Mouse (Mus musculus) regulatory T cell (primary cell): ENCODE results near the gene Gsta4.
"Not testable (repeated sequence)": the region's sequence is repeated elsewhere in the genome, so short reads cannot be mapped to it uniquely, and the experiment has no call there.

Source experiments
- in situ Hi-C: fragments of 300-600 bp; cut with MboI, MseI; formaldehyde crosslinking; loops from one replicate; pipeline ENCODE4 v1.15.1; 2025; ENCODE audit warnings: high pct_unique_total_duplicates

Gsta4 gene

GRCm38 (mm10) chr9:78229658-78230057, 47.1 kb downstream of the Gsta4 start:
- in situ Hi-C loops = loop anchor here (5.0 kb wide), 1 partner anchor 33 kb away; no protein-coding TSS in a partner anchor

DNA sequence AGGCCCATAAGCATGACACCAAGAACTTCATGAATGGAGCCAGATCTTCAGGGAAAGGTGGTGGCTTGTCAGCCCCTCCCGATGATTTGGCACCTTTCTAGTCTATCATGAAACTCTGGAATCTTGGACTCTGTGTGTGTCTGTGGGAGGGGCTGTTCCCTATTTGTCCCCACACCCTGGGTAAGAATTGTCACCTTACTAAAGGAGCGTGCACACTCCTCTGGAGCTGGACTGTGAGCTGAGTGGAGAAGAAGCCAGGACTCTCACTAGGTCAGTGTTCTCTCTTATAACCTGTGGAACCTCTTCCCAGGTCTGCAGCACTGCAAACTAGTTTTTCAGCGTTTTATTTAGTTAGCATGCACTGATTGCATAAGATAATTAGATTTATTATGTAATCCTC, 47.9 kb downstream of the Gsta4 start, which contains the start of gene Gsta1:
Gene Gsta1 (plus strand): TSS at position 196 of the 400 bp plus-strand sequence.
- in situ Hi-C loops = not testable (repeated sequence)

DNA sequence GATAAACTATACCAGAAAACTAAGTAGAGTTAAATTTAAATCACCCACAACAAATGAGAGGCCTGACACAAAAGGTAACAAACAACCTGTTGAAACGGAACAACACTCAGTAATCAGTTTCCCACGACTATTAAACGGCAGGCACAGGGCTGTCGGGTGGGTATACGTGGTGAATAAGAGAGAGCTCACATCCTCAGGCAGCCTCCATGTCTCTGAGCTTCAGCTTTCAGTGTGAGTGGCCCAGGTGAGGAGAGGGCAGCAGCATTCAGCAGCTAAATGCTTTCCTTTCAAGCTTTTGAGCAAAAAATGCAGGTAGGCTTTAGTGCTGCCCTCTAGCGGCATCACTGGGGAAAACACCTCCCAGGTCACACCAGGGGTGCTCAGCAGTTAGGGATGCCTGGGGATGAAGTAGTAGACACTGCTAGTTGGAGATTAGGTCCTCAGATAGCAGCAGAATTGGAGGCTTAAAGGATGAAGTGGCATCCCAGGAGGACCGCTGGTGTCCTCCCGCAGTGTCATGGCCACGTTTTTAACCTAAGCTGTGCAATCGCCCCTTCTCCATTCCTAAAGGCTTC, 50.6 kb downstream of the Gsta4 start:
- in situ Hi-C loops = not testable (repeated sequence)

GRCm38 (mm10) chr9:78255683-78256470, 73.3 kb downstream of the Gsta4 start:
- in situ Hi-C loops = not testable (repeated sequence)

GRCm38 (mm10) chr9:78256914-78257313, 74.3 kb downstream of the Gsta4 start, which contains the start of gene Gm3776:
Gm3776 (plus strand) TSS chr9:78257129.
- in situ Hi-C loops = not testable (repeated sequence)
